Mouse (Mus musculus) 3134 (cell line): Measurements from ENCODE around the gene Ckmt2.
A peak's percentile ranks its signal among the peaks of the same experiment; 100 is the strongest.

Source experiments
- DNase-seq: peaks from one replicate; pipeline ENCODE4 v3.0.0-alpha.2; 2011; ENCODE audit warnings: low spot score; ENCODE audit not compliant: insufficient read length; ENCODE audit errors: extremely low read depth

Ckmt2 gene

DNA sequence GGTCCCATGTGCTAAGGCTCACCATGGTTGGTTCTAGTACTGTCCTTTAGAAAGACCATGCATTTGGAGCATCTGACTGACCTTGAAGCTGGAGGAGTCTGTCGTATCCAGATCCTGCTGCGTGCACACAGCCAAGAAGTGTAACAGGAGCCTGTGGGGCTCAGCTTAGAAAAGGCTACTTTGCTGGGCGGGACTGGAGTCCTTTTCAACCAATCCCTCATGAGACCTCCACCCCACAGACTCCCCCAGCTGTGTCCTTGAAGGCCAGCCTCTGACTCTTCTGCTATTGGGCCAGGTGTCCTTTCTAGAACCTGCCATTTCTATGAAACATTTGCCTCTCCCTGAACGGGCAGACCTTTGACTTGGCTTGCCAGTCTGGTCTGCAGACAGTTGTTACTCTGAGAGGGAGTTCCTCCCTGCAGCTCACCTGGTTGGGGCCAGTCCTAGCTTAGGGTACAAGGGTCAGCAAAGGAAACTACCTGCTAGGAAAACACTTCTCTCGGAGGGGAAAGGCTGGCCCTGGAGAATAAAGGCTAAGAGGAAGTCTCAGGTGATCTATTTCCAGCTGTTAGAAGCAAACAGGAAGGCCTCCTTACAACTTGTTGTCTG lies at the start of gene Ckmt2:
Gene Ckmt2, minus strand, starts transcription at position 145 of the 609 bp plus-strand sequence.
- DNase-seq, result no peak

DNA sequence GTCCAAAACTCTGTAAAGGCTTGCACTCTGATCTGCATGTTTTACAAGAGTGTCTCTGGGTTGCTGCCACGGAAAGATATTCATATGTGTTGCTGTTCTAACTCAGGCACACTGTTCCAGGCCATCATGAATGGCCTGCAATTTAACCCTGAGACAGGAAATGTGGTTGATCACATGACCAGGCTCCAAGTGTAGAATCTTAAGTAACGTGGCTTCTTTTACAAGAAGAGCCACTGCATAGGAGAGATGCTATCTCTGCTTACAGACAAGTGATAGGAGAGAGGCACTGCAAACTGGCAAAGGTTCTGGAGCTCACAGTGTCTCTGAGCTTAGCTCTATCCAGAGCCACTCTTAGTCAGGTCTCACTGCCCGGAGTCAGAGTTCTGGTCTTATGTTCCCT lies 44.3 kb upstream of the Ckmt2 start:
- DNase-seq, result no peak

DNA sequence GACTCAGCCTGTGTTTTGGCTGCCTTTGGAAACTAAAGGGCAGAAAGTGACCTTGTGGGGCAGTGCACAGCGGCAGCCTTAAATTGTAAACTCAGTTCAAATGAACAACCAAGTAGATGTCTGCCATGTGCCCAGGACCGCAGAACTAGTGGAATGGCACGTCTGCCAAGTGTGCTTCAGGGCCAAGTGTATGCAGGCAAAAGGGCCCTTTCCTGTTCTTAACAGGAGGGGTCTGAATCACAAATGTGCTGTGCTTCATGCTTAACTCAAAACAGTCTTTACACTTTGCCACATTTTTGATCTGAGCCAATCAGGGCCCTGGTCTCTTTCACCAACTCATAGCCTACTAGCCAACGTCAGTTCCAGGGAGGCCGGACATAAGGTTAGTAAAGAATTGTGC lies 42.1 kb upstream of the Ckmt2 start:
- no peak for DNase-seq

DNA sequence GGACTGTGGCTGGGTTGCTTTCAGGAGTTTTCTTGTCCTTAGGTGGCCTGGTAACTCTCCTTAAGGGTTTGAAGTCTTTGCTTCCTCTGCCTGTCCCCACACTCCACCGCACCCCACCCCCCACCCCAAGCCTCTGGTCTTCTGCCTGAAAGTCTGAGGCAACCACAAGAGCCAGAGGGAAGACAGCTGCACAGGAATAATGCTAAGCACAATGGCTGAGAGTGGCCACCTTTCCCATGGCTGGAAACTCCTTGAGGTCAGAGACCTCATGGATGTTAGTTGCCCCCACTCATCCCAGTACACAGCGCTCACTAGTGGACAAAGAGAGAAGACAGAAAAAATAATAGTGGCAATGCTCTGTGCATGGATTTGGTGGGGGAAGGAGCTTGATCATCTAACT lies 41.1 kb upstream of the Ckmt2 start:
- DNase-seq, result no peak

DNA sequence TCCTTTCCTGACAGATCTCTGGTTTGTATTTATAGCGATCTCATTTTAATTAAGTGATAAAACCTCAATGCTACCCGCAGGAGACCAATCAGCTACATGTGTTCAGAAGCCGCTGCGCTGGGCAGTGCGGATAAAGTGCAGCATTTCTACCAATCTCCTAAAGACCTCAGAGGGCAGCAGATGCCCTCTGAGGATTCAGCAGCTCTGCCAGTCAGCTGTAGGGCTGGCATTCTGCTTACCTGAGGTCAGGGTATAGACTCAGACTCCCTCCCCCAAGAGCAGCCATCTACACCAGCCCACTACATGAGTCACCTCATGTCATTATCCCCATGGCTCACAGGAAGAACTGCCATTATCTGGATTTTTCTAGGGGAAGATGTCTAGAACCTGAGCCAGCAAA lies 39.6 kb upstream of the Ckmt2 start:
- DNase-seq, result no peak

DNA sequence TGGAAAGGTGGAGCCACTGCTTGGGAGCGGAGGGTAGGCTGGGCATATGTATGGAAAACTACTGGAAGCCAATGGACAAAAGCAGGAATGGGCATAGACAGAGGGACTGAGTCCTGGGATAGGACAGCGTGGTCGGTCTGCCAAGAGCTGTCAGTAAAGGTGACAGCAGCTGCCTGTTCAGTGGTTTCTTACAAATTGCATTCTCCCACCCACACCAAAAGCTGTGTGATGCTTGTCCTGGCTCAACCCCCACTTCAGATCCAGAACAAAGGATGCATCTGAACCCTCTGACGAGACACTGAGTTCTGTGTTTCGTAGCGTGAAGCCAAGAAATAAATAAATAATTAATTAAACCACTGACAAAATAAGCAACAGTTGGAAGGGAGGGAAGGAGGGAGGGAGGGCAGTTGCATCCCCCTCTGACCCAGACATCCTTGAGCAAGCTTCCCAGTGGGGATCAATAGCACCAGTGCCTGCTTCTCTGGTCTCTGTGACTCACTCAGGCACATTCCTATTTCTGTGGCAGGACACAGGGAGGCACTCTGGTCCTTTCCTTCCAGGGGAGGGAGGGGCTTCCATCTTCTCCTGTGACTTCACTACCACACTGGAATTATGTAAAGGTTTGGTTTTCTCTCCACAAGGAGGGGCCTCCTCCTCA lies 39.0 kb upstream of the Ckmt2 start:
- DNase-seq, result no peak

DNA sequence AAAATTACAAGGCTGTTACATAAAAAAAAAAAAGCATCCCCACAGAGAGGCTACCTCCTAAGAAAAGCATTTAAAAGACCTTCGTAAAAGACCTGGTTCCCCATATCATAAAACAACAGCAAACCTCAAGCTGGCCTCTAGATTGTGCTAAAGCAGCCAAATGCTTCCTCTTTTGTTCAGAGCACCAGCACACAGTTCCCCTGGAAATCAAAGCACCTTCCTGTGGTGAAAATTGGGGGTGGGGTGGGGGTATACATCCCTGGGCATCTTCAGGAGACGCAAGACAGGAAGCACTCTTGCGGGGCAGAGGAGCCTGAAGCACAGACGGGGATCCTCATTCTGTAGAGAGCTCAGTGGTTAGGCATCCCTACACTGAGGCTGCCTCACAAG lies 38.5 kb upstream of the Ckmt2 start:
- no peak for DNase-seq

DNA sequence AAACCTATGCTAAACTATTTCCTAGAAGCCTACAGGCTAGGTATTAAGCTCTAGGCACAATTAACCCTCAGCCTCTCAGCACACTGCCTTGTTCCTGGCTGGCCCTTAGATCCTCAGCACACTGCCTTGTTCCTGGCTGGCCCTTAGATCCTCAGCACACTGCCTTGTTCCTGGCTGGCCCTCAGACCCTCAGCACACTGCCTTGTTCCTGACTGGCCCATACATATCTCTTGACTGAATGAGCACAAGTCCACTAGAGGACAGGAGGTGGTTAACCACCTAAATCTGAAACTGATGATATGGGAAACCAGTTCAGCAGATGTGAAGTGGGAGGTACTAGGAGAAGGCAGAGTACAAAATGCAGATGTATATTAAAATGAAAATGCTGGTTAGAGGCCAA lies 35.0 kb upstream of the Ckmt2 start:
- no peak for DNase-seq

DNA sequence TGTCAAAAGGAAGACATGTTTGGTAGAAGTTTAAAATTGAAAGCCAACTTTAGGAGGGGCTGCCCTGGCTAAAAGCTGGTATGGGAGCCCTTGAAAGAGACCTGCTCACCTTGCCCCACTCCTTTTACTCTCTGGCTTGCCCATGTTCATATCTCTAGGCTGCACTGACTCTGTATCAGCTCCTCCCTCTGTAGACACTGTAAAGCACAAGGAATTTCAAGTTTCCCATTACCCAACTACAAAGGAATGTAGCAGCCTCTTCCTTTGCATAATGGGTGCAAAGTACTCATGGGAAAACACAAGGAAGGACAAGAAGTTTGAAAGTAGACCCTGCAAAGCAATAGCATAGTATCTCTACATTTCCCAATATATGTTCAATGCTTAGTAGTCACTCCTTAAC lies 34.5 kb upstream of the Ckmt2 start:
- no peak for DNase-seq

DNA sequence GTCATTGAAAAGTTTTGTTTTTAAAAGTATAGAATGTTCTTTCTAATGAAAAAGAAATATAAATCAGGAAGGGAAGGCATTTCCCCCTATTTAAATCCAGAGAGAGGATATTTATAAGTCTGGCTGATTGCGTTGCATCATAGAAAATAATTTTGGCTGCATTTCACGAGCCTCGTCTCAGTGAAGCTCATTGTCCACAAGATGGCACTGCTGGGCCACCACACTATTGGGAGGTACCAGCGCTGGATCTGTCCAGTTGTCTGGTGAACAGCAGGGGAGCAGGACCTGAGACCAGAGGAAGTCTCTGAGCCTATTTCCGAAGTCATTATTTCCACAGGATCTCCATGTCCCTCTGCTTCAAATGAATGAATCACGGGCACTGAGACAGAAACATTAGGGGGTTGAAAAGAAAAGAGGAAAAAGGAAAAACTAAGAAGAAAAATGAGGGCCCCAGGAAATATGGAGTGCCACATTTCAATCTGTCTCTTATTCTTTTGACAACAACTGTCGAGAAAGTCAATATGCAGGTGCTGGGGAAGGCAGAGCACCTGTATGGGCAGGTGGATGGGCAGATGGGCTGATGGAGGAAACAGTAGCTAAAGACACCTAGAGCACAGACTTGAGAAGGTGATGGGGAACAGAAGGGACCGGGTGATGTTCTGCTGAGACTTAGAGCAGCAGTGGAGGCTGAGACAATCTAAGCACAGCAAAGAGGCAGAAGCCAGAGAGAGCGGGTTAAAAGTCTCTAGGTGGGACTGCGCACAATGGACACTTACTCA lies 31.7 kb upstream of the Ckmt2 start:
- DNase-seq, result peak; percentile 33

DNA sequence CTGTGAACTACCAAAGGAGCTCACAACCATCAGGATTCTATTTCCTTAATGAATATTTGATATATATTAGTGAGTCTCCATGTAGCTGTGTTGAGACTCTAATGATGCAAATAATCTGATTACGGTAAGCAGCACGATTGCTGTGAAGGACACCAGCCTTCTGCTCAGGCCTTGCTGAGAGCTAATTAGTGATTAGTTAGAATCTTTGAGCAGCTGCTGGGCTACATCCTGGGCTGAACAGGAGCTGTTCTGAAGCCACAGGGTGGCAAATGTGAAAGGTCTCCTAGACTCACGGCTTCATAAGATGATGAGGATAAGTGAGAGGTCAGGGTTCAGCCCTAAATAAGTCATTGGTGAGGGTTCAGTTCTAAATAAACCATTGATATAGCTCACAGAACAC lies 29.7 kb upstream of the Ckmt2 start:
- DNase-seq, result no peak

DNA sequence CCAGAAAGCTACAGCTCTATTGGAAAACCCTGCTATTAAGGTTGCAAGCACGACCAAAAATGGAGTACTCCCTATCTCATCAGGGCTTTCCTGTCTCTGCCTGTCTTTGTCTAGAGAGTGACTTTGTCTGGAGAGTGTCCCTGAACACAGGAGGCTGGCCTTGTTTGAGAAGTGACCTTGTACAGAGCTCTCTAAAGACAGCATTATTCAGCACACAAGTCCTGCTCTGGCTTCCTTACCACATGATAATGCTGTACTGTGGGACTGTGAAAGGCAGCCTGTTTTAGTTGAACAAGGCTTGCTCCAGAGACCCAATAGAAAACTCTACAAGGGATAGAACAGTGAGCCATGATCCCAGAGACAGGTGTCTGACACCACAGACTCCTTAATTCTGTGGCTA lies 19.8 kb upstream of the Ckmt2 start:
- DNase-seq, result no peak

DNA sequence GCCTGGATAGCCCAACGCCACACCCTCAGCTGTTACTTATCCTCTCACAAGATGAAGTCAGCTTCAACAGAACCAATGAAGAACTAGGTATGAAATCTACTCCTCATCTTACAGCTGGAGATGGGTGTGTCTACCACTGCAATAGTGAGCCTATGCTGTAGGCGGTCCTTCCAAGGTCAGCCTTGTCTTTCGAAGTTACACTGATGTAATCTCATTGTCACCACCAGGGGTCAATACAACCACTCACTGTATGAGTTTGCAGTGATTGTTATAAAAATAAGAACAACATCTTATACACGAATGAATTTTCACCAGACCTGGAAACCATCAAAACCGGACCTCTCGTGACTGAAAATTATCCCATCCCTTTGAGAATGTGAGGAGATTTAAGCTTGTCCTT lies 16.4 kb upstream of the Ckmt2 start:
- DNase-seq, result no peak

DNA sequence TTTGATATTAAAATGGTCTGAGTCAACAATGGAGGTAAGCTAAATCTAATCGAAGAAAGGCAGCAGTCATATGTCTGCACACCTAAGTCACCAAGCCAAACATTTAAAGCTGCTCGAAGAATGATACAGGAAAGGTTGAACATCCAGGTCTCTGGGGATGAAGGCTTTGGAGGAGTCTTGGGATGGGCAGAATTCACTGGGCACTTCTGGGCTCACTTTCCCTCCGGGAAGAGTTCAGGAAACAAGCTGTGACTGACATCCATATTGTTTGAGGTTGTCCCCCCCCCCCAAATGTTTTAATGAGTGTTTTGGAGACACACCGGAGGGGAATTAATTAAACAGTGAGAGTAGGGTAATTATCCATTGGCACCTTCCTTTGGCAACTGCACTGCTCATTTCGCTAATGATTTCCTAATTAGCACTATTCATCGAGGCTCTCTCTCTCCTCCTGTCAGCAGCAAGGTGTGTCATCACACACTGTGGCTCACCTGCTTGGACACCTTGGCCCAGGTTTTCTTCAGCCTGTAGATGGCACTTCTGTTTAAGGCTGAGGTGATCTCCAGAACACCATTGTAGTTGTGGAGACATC lies 13.4 kb upstream of the Ckmt2 start:
- DNase-seq, result no peak

DNA sequence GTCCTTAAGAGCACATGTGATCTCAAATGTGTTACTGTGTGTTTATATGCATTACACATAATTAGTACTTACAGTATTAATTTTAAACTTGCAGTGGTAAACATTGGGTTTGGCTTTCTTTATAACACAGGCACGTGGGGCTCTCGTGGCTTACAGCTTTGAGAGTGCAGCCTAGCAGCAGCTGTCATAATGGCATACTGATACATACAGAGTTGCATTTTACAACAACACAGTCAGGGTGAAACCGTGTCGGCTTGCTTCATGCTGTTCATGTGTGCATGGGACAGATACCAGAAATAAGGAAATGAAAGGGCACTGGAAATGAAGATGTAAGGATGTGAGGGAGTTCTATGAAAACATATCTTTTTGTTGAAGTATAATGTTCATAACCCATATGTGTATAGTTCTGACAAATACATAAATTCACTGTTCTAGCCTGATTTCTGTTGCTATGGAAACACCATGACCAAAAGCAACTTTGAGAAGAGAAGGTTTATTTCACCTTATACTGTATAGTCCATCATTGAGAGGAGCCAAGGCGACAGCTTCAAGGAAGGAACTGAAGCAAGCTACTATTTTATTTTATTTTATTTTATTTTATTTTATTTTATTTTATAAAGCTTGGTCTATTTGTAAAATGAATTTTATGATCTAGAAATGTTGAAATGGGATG lies 8.2 kb upstream of the Ckmt2 start:
- no peak for DNase-seq

DNA sequence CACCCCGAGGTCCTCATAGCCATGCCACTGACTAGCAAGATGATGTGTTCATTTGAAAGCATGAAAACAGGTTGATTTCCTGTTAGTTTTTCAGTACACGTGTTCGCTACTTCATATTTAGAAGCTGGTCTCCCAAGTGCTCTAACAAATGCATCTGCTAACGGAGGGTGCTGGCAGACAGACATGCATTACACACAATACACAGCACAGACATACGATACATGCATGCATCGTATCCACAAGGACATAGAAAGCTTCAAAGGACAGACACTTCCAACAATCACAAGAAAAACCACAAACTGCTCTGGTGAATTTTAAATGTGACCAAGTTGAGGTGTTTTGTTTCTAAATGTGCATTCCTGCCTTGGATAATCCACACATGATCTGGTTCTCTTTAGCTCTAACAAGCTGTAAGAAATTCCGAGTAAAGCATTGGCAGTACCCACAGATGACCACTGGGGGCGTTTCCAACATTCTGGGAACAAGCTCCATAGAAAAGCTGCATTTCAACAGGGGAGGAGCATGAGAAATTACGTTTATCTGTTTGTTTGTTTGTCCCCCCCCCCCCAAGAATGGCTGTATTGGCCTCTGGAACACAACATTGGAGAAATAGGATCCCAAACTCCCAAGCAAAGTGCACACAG lies 5.3 kb upstream of the Ckmt2 start:
- DNase-seq, result no peak

DNA sequence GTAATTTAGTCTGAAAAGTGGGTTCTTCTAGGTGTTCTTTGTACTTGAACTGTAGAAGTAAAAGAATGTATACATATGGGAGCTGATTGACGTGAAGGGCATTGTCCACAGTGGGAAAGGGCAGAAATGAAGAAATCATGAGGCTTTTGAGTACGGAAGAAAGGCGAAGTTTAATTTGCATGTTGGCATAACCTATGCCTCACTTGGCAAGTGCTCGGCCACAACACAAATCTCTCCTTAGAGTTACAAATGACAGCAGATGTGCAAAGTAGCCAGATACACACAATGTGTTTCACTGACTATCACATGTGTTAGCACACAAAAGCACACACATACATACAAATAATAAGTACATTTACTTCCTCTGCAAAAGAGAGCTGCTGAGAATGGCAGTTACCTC lies 3.6 kb upstream of the Ckmt2 start:
- no peak for DNase-seq

DNA sequence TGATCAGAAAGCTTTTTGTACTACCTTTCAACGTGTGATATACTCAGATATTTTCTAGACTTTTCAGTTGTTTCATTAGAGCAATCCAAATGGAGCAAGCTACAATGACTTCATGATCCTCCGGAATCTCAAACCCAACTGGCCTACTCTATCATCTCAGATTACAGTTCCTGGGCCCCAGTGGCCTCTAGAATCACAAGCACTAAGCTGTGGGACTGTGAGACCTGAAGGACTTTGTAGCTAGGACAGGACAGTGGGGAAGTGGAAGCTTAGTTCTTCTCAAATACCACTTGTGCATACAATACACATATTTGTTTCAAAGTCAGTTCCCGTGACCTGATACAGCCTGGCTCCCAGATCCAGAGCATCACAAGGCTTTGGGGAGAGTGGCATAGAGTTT lies 1.3 kb upstream of the Ckmt2 start:
- no peak for DNase-seq

DNA sequence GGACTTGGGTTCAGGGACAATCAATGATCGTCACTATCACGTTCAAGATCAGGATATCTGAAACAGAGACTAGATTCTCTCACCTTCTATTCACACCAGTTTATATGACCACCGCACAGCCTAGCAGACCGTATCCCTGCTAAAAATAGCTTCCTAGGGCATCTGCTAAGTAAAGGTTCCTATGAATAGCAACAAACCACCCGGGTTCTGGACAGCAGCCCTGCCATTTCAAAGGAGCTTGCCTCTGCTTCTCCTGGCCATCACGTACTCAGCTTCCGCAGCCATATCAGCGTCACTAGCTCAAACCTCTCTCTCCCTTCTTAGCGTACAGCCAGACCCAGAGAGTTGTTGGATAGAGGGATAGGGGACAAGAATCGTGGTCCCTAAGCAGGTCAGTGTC lies 665 bp upstream of the Ckmt2 start:
- no peak for DNase-seq

DNA sequence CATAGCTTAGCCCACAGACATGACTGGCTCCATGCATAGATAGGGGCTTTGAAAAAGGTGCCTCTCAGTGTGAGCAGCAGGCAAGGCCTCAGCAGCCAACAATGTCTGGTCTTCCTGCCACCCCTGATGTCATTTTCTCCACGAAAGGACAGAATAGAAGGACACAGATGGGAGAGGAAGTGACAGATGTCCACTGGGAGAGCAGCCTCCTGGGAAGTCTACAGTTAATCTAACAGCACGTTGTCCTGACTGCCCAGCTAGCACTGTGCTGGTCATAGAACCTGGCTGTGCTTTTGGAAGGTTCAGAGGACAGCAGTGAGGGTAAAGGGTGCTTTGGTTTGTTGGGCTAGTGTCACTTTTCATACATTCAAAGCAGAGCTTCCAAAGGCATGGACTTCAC lies 1.1 kb downstream of the Ckmt2 start:
- DNase-seq, result no peak

DNA sequence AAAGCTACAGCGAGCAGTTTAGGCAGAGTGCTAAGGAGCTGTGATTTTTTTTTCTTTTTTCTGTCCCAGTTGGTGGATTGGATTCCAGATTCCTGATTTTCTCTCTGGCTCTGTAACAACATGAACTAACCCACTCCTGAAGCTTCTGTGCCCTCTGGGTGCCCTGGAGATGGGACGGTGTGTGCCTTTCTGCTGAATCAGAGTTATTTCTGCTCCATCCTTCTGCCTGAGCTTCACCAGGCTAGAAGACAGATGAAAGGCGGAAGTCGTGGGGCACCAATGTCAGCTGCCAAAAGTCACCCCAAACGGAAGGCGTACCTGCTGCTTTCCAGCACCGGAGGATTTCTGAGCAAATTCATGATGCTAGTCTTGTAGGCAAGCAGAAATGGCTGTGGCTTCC lies 2.1 kb downstream of the Ckmt2 start:
- DNase-seq, result no peak
